Mouse (Mus musculus): ENCODE data around the gene Cdkn1c. TPM values are rescaled to one million over a fixed set of nuclear protein-coding genes. Genes with fewer than 3 reads are reported as not detected.

The Cdkn1c gene
- polyA plus RNA-seq, 1 experiment from 2014 or later: 1,694 TPM

- no peaks in the 10 kb centered on the region for H3K36me3 ChIP-seq
- peaks cover 20% of the 10 kb centered on the region for H3K9me3 ChIP-seq (replicated peaks)
- H3K9ac ChIP-seq: peak overlapping the region; percentile 50
- peaks cover 28% of the 10 kb centered on the region for H3K4me1 ChIP-seq
- ATAC-seq (ENCODE audit: insufficient number of reproducible peaks, low FRiP score, low TSS enrichment, low read depth): no peak
- peak overlapping the region; percentile 55 for H3K4me3 ChIP-seq (replicated peaks)
- WGBS: 32% methylated on average over 100 of the region's 100 CpGs
- H3K27me3 ChIP-seq: no peaks in the 10 kb centered on the region
- peak overlapping the region; percentile 51 for H3K4me2 ChIP-seq (replicated peaks)
- peak overlapping the region; percentile 81 for H3K27ac ChIP-seq (replicated peaks)
These were observed 1.3 kb downstream of the Cdkn1c start for GRCm38 (mm10) chr7:143459332-143460211.

GRCm38 (mm10) chr7:143458963-143459331 is 1.9 kb downstream of the Cdkn1c start:
- Histone ChIP-seq H3K27me3 (no peaks in the 10 kb centered on the region), H3K27ac (replicated peaks) (peak overlapping the region; percentile 81), H3K36me3 (no peaks in the 10 kb centered on the region), H3K4me2 (replicated peaks) (peak overlapping the region; percentile 51), H3K4me3 (replicated peaks) (peak overlapping the region; percentile 55), H3K9me3 (replicated peaks) (peaks cover 20% of the 10 kb centered on the region), H3K4me1 (peaks cover 21% of the 10 kb centered on the region), H3K9ac (peak overlapping the region; percentile 50)
- 30% methylated on average over 38 of the region's 38 CpGs for WGBS
- no peak for ATAC-seq (ENCODE audit: insufficient number of reproducible peaks, low FRiP score, low TSS enrichment, low read depth)

- Histone ChIP-seq H3K27me3 (peaks cover 54% of the 10 kb centered on the region), H3K4me3 (replicated peaks) (no peak overlapping the region), H3K9me3 (replicated peaks) (no peaks in the 10 kb centered on the region), H3K27ac (replicated peaks) (no peak overlapping the region), H3K4me2 (replicated peaks) (no peak overlapping the region), H3K9ac (no peak overlapping the region), H3K36me3 (no peaks in the 10 kb centered on the region), H3K4me1 (peaks cover 18% of the 10 kb centered on the region)
- WGBS: 68% methylated on average over 2 of the region's 2 CpGs
- ATAC-seq (ENCODE audit: insufficient number of reproducible peaks, low FRiP score, low TSS enrichment, low read depth): no peak
These were observed 13.7 kb downstream of the Cdkn1c start for GRCm38 (mm10) chr7:143447130-143447529.

DNA sequence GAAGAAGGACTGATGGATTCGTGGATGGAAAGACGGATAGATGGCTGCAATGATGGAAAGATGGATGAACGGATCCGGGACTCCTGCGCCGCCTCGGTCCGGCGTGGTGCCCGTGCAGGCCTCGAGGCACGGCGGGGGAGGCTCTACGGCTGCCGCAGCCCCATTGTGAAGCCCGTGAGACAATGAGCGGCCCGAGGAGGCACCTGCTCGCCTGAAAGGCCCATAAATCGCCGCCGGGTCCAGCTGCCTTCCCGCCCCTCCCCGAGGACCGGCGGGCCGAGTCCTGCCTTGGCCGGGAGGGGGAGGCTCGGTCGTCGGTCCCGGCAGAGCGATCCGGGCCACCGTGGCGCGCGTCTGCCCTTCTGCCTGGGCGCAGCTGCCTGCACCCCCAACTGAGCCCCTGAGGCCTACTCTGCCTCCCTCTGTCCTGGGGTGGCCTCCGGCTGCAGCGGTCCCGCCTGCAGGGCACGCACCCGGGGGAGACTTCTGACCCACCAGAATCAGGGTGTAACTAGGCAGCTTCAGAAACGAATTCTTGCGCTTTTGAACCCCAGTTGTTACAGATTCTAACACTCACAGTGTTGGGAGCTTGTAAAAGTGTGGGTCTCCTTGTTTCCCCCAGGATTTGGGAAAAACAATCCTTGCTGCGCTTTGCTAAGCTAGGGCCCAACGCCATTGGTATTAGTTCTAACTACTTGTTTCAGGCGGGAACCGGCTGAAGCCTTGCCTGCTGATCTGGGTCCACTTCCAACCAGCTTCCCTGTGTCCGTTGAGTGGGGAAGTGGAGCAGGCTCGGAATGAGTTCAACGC is 15.0 kb downstream of the Cdkn1c start:
- peak overlapping the region; percentile 68 for H3K4me2 ChIP-seq (replicated peaks)
- H3K27ac ChIP-seq (replicated peaks): no peak overlapping the region
- peaks cover 54% of the 10 kb centered on the region for H3K27me3 ChIP-seq
- peak; percentile 39; the same call in 1 of the 2 replicates for ATAC-seq (ENCODE audit: insufficient number of reproducible peaks, low FRiP score, low TSS enrichment, low read depth)
- no peaks in the 10 kb centered on the region for H3K9me3 ChIP-seq (replicated peaks)
- H3K9ac ChIP-seq: peak overlapping the region; percentile 26; the same call in 1 of the 2 replicates
- H3K4me1 ChIP-seq: peaks cover 18% of the 10 kb centered on the region
- H3K4me3 ChIP-seq (replicated peaks): peak overlapping the region; percentile 36
- H3K36me3 ChIP-seq: no peaks in the 10 kb centered on the region
- WGBS: 6% methylated on average over 53 of the region's 53 CpGs

GRCm38 (mm10) chr7:143444955-143445648 is 15.7 kb downstream of the Cdkn1c start:
- Histone ChIP-seq H3K9ac (no peak overlapping the region), H3K27ac (replicated peaks) (no peak overlapping the region), H3K9me3 (replicated peaks) (no peaks in the 10 kb centered on the region), H3K4me1 (peaks cover 18% of the 10 kb centered on the region), H3K4me2 (replicated peaks) (peak overlapping the region; percentile 68), H3K4me3 (replicated peaks) (peak overlapping the region; percentile 36), H3K27me3 (peaks cover 54% of the 10 kb centered on the region), H3K36me3 (no peaks in the 10 kb centered on the region)
- WGBS: 3% methylated on average over 54 of the region's 55 CpGs
- no peak for ATAC-seq (ENCODE audit: insufficient number of reproducible peaks, low FRiP score, low TSS enrichment, low read depth)

DNA sequence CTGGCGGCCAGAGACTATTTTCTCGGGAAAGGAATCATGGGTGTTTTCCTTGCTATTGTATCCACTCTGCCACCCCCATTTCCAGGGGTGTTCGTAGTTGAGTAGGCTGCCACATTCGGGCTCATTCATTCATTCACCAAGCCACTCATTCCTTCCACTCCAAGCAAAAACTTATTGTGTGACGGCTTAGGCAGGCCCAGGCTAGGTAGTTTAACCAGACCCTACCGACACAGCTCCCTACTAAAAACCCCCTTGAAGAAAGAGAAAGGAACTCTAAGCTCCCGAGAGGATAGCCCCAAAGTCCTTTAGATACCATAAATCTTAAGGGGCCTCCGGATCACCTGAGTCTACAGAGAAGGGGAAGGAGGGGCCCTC is 16.3 kb downstream of the Cdkn1c start:
- peaks cover 54% of the 10 kb centered on the region for H3K27me3 ChIP-seq
- H3K27ac ChIP-seq (replicated peaks): no peak overlapping the region
- no peak overlapping the region for H3K9ac ChIP-seq
- peaks cover 18% of the 10 kb centered on the region for H3K4me1 ChIP-seq
- H3K9me3 ChIP-seq (replicated peaks): no peaks in the 10 kb centered on the region
- no peak for ATAC-seq (ENCODE audit: insufficient number of reproducible peaks, low FRiP score, low TSS enrichment, low read depth)
- no peak overlapping the region for H3K4me3 ChIP-seq (replicated peaks)
- peak overlapping the region; percentile 68; the same call in 1 of the 2 replicates for H3K4me2 ChIP-seq (replicated peaks)
- 49% methylated on average over 8 of the region's 8 CpGs for WGBS
- H3K36me3 ChIP-seq: no peaks in the 10 kb centered on the region

DNA sequence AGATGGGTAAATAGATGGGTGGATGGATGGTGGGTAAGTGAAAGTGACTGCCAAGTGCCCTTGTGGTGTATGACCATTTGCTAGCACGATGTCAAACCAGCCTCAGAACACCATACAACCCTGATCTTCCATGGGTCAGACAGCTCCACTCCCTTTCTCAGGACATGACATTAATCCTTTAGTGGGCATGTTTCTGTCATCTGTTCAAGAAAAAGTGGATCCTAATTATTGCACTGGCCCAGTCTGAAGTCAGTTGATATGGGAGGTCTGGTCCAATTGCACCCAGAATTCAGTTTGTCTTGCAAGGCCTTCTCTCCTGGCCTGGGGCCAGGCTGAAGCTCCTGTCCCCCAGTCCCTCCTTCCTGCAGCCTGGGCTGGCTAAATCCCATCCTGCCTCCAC is 21.9 kb downstream of the Cdkn1c start:
- Histone ChIP-seq H3K4me1 (peaks cover 12% of the 10 kb centered on the region), H3K4me2 (replicated peaks) (no peak overlapping the region), H3K27me3 (peaks cover 16% of the 10 kb centered on the region), H3K9me3 (replicated peaks) (no peaks in the 10 kb centered on the region), H3K36me3 (no peaks in the 10 kb centered on the region), H3K4me3 (replicated peaks) (no peak overlapping the region), H3K27ac (replicated peaks) (no peak overlapping the region), H3K9ac (no peak overlapping the region)
- 57% methylated on average over 1 of the region's 1 CpGs for WGBS
- ATAC-seq (ENCODE audit: insufficient number of reproducible peaks, low FRiP score, low TSS enrichment, low read depth): no peak

DNA sequence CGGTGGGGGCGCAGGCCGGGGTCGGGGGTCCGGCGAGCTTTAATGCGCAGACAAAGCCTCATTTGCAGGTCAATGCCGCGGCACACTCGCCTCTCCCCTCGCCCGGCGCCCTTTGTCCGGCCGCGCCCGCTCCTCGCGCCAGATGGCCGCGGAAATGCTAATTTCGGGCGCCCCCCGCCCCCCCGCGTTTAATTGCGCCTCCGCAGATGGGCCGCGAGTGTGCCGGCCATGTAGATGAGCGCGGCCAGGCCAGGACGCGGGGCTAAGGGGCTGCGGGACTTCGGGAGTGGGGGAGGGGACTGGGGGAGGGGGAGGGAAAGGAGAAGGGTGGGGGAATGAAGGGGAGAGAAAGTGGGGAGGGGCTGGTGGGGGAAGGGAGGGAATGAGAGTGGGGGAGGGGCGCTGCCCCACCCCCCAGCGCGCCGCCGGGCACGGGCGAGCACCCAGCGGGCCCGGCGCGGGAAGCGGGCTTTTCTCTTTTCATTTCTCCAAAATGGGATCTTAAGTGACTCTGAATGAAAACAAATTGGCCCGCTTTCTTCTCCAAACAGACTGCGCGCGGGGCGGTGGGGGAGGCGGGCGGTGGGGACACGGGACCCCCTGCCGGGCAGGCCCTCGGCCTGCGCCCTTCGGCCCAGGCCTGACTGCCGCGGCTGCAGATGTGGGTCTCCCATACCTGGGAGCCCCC is 22.8 kb downstream of the Cdkn1c start:
- under 1% methylated on average over 62 of the region's 63 CpGs for WGBS
- no peaks in the 10 kb centered on the region for H3K9me3 ChIP-seq (replicated peaks)
- no peak; the same call in 1 of the 2 replicates for ATAC-seq (ENCODE audit: insufficient number of reproducible peaks, low FRiP score, low TSS enrichment, low read depth)
- peak overlapping the region; percentile 90 for H3K4me2 ChIP-seq (replicated peaks)
- H3K4me1 ChIP-seq: peaks cover 19% of the 10 kb centered on the region
- H3K27ac ChIP-seq (replicated peaks): peak overlapping the region; percentile 34; the same call in 1 of the 2 replicates
- H3K27me3 ChIP-seq: peaks cover 7% of the 10 kb centered on the region; the same call in 1 of the 2 replicates
- H3K9ac ChIP-seq: peak overlapping the region; percentile 53
- peak overlapping the region; percentile 49 for H3K4me3 ChIP-seq (replicated peaks)
- H3K36me3 ChIP-seq: no peaks in the 10 kb centered on the region

GRCm38 (mm10) chr7:143437231-143437893 is 23.5 kb downstream of the Cdkn1c start:
- H3K36me3 ChIP-seq: no peaks in the 10 kb centered on the region
- 21% methylated on average over 18 of the region's 18 CpGs for WGBS
- H3K4me3 ChIP-seq (replicated peaks): peak overlapping the region; percentile 49
- 0 out of 2 replicates have a peak, but pooled peaks have one; percentile 29 for ATAC-seq (ENCODE audit: insufficient number of reproducible peaks, low FRiP score, low TSS enrichment, low read depth)
- H3K4me1 ChIP-seq: peaks cover 20% of the 10 kb centered on the region
- H3K4me2 ChIP-seq (replicated peaks): peak overlapping the region; percentile 90
- peak overlapping the region; percentile 53 for H3K9ac ChIP-seq
- no peaks in the 10 kb centered on the region for H3K9me3 ChIP-seq (replicated peaks)
- peaks cover under 1% of the 10 kb centered on the region; the same call in 1 of the 2 replicates for H3K27me3 ChIP-seq
- H3K27ac ChIP-seq (replicated peaks): no peak overlapping the region; the same call in 1 of the 2 replicates

DNA sequence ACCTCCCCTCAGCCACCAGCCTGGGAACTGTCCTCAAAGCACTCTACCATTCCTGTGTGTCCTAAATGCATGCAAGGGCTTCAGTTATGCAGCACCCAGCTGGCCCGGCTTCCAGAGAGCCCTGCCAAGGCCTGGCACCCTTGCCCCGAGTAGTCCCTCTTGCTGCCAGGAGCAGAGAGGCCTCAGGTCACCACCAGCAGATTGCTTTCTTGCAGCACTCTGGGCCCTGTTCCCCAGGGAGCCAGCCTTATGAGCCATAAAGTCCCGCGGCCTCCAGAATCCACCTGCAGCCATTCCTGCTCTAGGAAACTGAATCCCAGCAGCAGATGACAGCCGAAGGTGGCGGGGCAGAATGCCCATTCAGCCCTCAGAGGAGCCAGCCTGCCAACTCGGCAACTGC is 27.5 kb downstream of the Cdkn1c start:
- Histone ChIP-seq H3K4me2 (replicated peaks) (no peak overlapping the region), H3K36me3 (no peaks in the 10 kb centered on the region), H3K27me3 (no peaks in the 10 kb centered on the region), H3K4me1 (peaks cover 17% of the 10 kb centered on the region), H3K27ac (replicated peaks) (no peak overlapping the region), H3K4me3 (replicated peaks) (no peak overlapping the region), H3K9me3 (replicated peaks) (no peaks in the 10 kb centered on the region), H3K9ac (0 out of 2 replicates have a peak overlapping the region, but pooled peaks have one; percentile 0)
- WGBS: 65% methylated on average over 7 of the region's 7 CpGs
- no peak for ATAC-seq (ENCODE audit: insufficient number of reproducible peaks, low FRiP score, low TSS enrichment, low read depth)
